ENCODE assay signal across 22 mouse cellular contexts in genomic region chr7:25462033-25462337, GRCm38 (mm10). TPM values are rescaled to one million over a fixed set of nuclear protein-coding genes. Genes with fewer than 3 reads are reported as not detected.
"Had no signal": no experiment of that assay in that cellular context is flagged by ENCODE, and none has a peak within 500 bp of the region (broad histone marks: within the 10 kb centered on the region; RNA-seq: fewer than 3 reads in every experiment).

No protein-coding gene starts in this region.

RNA-seq across cellular contexts. Expression of gene Cxcl17, which starts 49.3 kb away (rescaled TPM):
- total RNA-seq: gastrocnemius, adult 18-20 months; gastrocnemius, adult 8-10 months; gastrocnemius, postnatal 14 days; gastrocnemius, postnatal 36 days; heart, adult 8-10 months; heart, postnatal 10 days; heart, postnatal 25 days; heart, postnatal 4 days; hindbrain, postnatal 0 days; layer of hippocampus, adult 18-20 months; layer of hippocampus, adult 8-10 months; layer of hippocampus, postnatal 14 days; layer of hippocampus, postnatal 36 days; left cerebral cortex, adult 18-20 months; left cerebral cortex, adult 8-10 months; left cerebral cortex, postnatal 10 days; left cerebral cortex, postnatal 25 days; left cerebral cortex, postnatal 4 days had no signal
- polyA plus RNA-seq: gonadal fat pad, adult 2 months; heart, embryonic 12.5 days; intestine, embryonic 14.5 days; liver, embryonic 13.5 days had no signal
